8 mouse cellular contexts compared by ENCODE assay signal in genomic region chr4:76449466-76450350, GRCm38 (mm10).
A peak's percentile ranks its signal among the peaks of the same experiment; 100 is the strongest.
DNase-seq lines count a peak whose midpoint lies in the region; ATAC-seq and TF ChIP-seq lines count a peak whose summit lies in the region.

No protein-coding gene starts in this region.

- no peaks in the 10 kb centered on the region for H3K4me1 ChIP-seq in liver, postnatal 0 days (ENCODE audit: insufficient read depth)

- ATAC-seq in liver, postnatal 0 days = peak; percentile 84
- no peak for ATAC-seq in inflammation-experienced regulatory T-cells, adult 6 months

- no peaks in the 10 kb centered on the region for H3K36me3 ChIP-seq in liver, postnatal 0 days (replicated peaks; ENCODE audit: insufficient read depth, low read length)

- TF ChIP-seq CTCF in liver, postnatal 0 days (IDR thresholded peaks at IDR 0.05; ENCODE audit: low read depth) = no peak

- H3K27ac ChIP-seq in liver, postnatal 0 days (ENCODE audit: low read depth) = no peak overlapping the region

- peak; percentile 78 for DNase-seq in Muller cell, postnatal 12 days (ENCODE audit: inconsistent ontology term)
- peak; percentile 86 for DNase-seq in cerebellum, adult 8-10 months
- DNase-seq in frontal cortex, postnatal 10 days (ENCODE audit: low spot score in 2 of 2) = peak; percentile 54 to 73
- DNase-seq in heart, postnatal 4 days = peak; percentile 71
- peak; percentile 47 to 64 for DNase-seq in layer of hippocampus, adult 8-10 months (ENCODE audit: low spot score in 2 of 2)
- peak; percentile 59 for DNase-seq in liver, postnatal 0 days
- DNase-seq in ovary, adult 18-20 months (ENCODE audit: low spot score) = peak; percentile 81

- no peak for TF ChIP-seq EP300 in liver, postnatal 0 days (IDR thresholded peaks at IDR 0.05; ENCODE audit: low read depth)

- peak overlapping the region; percentile 91 for H3K4me2 ChIP-seq in liver, postnatal 0 days (ENCODE audit: low read depth, low read length)

- H3K9me3 ChIP-seq in liver, postnatal 0 days (ENCODE audit: low read length) = no peaks in the 10 kb centered on the region

- peaks cover 14% of the 10 kb centered on the region for H3K27me3 ChIP-seq in liver, postnatal 0 days (ENCODE audit: insufficient read depth, low read length)

- 4% methylated on average over 48 of the region's 99 CpGs for WGBS in liver, postnatal 0 days (ENCODE audit: insufficient replicate concordance)

- peak overlapping the region; percentile 61 for H3K9ac ChIP-seq in liver, postnatal 0 days (replicated peaks)

- peak overlapping the region; percentile 65 for H3K4me3 ChIP-seq in liver, postnatal 0 days (ENCODE audit: low read depth, low read length)
